Mouse (Mus musculus): ENCODE data around the gene Vasp.

GRCm38 (mm10) chr7:19299194-19299593 lies 27.6 kb upstream of the Vasp start:
- TF ChIP-seq POLR2A (IDR thresholded peaks at IDR 0.05; ENCODE audit: borderline replicate concordance, extremely low read depth, low read depth, low read length) (no peak), CTCF (IDR thresholded peaks at IDR 0.05; ENCODE audit: insufficient read depth, low read length) (peak; percentile 58)
